In the genomic region with DNA sequence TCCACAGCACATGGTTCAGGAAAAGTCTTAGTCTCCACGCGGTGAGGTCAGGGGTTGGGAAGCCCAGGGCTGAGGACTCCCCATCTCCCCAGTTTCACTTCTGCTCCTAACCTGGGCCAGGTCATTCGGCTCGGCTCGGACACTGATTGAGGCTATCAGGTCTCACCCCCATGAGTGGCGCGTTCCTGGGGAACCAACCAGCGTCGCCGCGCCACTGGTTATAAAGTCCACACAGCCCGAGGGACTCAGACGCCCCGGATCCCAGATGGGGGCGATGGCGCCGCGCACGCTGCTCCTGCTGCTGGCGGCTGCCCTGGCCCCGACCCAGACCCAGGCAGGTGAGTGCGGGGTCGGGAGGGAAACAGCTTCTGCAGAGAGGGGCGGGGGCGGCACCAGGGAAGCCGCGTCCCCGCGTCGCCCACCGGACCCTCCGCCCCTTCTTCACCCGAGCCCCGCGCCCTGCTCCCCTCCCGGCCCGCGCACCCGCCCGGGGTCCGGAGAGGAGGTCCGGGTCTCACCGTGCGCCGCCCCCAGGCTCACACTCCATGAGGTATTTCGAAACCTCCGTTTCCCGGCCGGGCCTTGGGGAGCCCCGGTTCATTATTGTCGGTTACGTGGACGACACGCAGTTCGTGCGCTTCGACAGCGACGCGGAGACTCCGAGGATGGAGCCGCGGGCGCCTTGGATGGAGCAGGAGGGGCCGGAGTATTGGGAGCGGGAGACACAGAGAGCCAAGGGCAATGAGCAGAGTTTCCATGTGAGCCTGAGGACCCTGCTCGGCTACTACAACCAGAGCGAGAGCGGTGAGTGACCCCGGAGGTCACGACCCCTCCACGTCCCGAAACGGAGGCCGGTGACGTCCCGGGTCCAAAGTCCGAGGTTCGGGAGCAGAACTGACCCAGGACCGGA, we compare ENCODE assay signal across 8 mouse cellular contexts. TPM values are rescaled to one million over a fixed set of nuclear protein-coding genes. Genes with fewer than 3 reads are reported as not detected.
DNase-seq lines count a peak whose midpoint lies in the region; ATAC-seq lines count a peak whose summit lies in the region.

H2-Q10 (plus strand) TSS at position 248 of the 910 bp plus-strand sequence.

- intact Hi-C loops in heart, postnatal 36 days (cut with DNase I) = no loop called here

- H3K9ac ChIP-seq in hindbrain, embryonic 12.5 days = peak within 1 kb of the TSS; percentile 47
- H3K9ac ChIP-seq in limb, embryonic 13.5 days = peak within 1 kb of the TSS; percentile 57
- no peak within 1 kb of the TSS for H3K9ac ChIP-seq in neural tube, embryonic 14.5 days (replicated peaks; ENCODE audit: low read depth, low read length)

- peaks cover 31% of the 10 kb centered on the region for H3K27me3 ChIP-seq in hindbrain, embryonic 12.5 days
- peaks cover 44% of the 10 kb centered on the region for H3K27me3 ChIP-seq in limb, embryonic 13.5 days
- peaks cover 7% of the 10 kb centered on the region; the same call in 1 of the 2 replicates for H3K27me3 ChIP-seq in neural tube, embryonic 14.5 days (ENCODE audit: control insufficient read depth, insufficient read depth, low read length)

- H3K4me2 ChIP-seq in hindbrain, embryonic 12.5 days (replicated peaks) = peak within 1 kb of the TSS; percentile 80
- peak within 1 kb of the TSS; percentile 88 for H3K4me2 ChIP-seq in limb, embryonic 13.5 days (replicated peaks)
- H3K4me2 ChIP-seq in neural tube, embryonic 14.5 days (ENCODE audit: low read depth, low read length) = peak within 1 kb of the TSS; percentile 58

- peaks cover 10% of the 10 kb centered on the region for H3K4me1 ChIP-seq in hindbrain, embryonic 12.5 days
- H3K4me1 ChIP-seq in limb, embryonic 13.5 days = peaks cover 14% of the 10 kb centered on the region
- H3K4me1 ChIP-seq in neural tube, embryonic 14.5 days (ENCODE audit: control insufficient read depth, insufficient read depth, low read length) = 0 out of 2 replicates have a peak, but pooled peaks cover 3% of the 10 kb centered on the region

- no peaks in the 10 kb centered on the region for H3K9me3 ChIP-seq in hindbrain, embryonic 12.5 days (replicated peaks)
- H3K9me3 ChIP-seq in limb, embryonic 13.5 days = no peaks in the 10 kb centered on the region
- no peaks in the 10 kb centered on the region for H3K9me3 ChIP-seq in neural tube, embryonic 14.5 days (ENCODE audit: control insufficient read depth, low read length)

- H3K27ac ChIP-seq in hindbrain, embryonic 12.5 days = no peak within 1 kb of the TSS
- H3K27ac ChIP-seq in limb, embryonic 13.5 days = no peak within 1 kb of the TSS
- H3K27ac ChIP-seq in neural tube, embryonic 14.5 days (ENCODE audit: low read depth, low read length) = no peak within 1 kb of the TSS

- DNase-seq in heart, adult 11 months = peak; percentile 87
- no peak for DNase-seq in heart, postnatal 36 days
- DNase-seq in adrenal gland, postnatal 25 days = peak; percentile 2
- DNase-seq in cerebellum, adult 18-20 months = no peak
- no peak for DNase-seq in layer of hippocampus, postnatal 36 days

- peak within 1 kb of the TSS; percentile 44 for H3K4me3 ChIP-seq in hindbrain, embryonic 12.5 days
- peak within 1 kb of the TSS; percentile 50 for H3K4me3 ChIP-seq in limb, embryonic 13.5 days
- H3K4me3 ChIP-seq in neural tube, embryonic 14.5 days (ENCODE audit: low read depth, low read length) = peak within 1 kb of the TSS; percentile 31

- H3K36me3 ChIP-seq in hindbrain, embryonic 12.5 days = no peaks in the 10 kb centered on the region
- no peaks in the 10 kb centered on the region for H3K36me3 ChIP-seq in limb, embryonic 13.5 days
- no peaks in the 10 kb centered on the region for H3K36me3 ChIP-seq in neural tube, embryonic 14.5 days (ENCODE audit: control insufficient read depth, insufficient read depth, low read length)

- 2% methylated on average over 69 of the region's 80 CpGs for whole genome bisulfite sequencing in hindbrain, embryonic 12.5 days
- WGBS in limb, embryonic 13.5 days = 1% methylated on average over 64 of the region's 80 CpGs
- WGBS in neural tube, embryonic 14.5 days = under 1% methylated on average over 79 of the region's 80 CpGs

- no peak for ATAC-seq in hindbrain, embryonic 12.5 days (ENCODE audit: low FRiP score)
- no peak for ATAC-seq in limb, embryonic 13.5 days (ENCODE audit: low FRiP score, low read depth)
- ATAC-seq in neural tube, embryonic 14.5 days (ENCODE audit: low read depth) = no peak

RNA-seq across cellular contexts. Expression of gene H2-Q10, which starts in this region (rescaled TPM):
- total RNA-seq in heart, postnatal 36 days (2021) = under 1 TPM; 0.19 to 0.33 TPM
- total RNA-seq in adrenal gland, postnatal 25 days (2021) = 2.3 and 14.7 TPM in 2 replicates
- 0.10 TPM in 1 of 2 replicates, not detected in the other for polyA plus RNA-seq in hindbrain, embryonic 12.5 days (2016; fragmentation: Nextera tagmentation; extraction: Ambion mirVana)
- polyA plus RNA-seq in limb, embryonic 13.5 days (2015; fragmentation: Nextera tagmentation; extraction: Ambion mirVana) = 0.32 and 1.1 TPM in 2 replicates
- 0.27 TPM in 1 of 2 replicates, not detected in the other for polyA plus RNA-seq in neural tube, embryonic 14.5 days (2014; fragmentation: Nextera tagmentation; extraction: Ambion mirVana)
- under 1 TPM in 1 of 2 experiments, not detected in 1; 0.15 TPM for total RNA-seq in layer of hippocampus, postnatal 36 days (2021)

Comparison
In these comparisons a context has a peak if more than half of its experiments do, and no peak if none do; other contexts are left out.
1. DNase-seq: peak in heart, adult 11 months (single experiment) and adrenal gland, postnatal 25 days (single experiment); none in heart, postnatal 36 days (0 of 2), cerebellum, adult 18-20 months (0 of 2) and layer of hippocampus, postnatal 36 days (0 of 2).
2. Peak in every context shown above with its lines, with median percentiles within 50 percentile points of each other: H3K4me2 ChIP-seq and H3K4me3 ChIP-seq.